Mouse (Mus musculus) right cerebral cortex, postnatal 10 days (tissue): ENCODE data around the gene Arid1a.

Source experiments
- DNase-seq, 2 experiments: peaks; one replicate each; pipeline ENCODE4 v3.0.0; 2021; ENCODE audit warnings: low spot score in 2 of 2

Arid1a gene

DNA sequence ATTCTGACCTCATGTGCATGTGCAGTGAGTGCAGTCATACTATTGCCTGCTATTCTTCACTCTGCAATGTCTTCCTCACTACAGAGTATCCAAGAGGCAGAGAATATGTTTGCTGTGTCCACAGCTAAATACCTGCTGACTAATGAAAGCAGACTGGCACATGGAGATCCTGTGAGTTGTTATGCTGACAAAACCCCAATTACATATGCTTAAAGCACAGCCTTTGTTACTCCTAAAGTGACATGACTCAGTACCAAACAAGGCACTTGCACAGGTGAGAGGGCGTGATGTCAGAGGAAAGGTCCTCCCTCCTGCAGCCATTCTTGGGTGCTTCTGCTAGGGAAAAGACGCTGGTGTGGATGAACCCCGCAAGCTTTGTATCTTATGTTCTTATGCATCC lies 21.3 kb downstream of the Arid1a start:
- no peak for DNase-seq

DNA sequence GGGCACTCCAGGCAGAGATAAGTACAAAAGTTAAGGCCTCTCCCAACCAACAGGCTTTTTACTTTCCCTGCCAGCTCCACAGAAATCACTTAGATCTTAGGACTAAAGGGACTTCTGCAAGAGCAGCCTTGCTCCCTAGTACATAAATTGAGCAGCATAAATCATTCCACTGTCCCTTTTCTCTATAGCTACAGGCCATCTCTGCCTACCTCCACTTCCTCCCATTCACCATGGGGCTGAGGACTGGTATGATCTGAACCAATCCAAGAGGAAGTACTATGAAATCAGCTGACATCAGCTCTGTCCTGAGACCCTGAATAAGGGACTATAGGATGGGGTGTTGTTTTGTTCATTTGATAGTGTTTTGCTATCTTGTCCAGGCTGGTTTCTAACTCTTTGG lies 26.4 kb downstream of the Arid1a start:
- no peak for DNase-seq

DNA sequence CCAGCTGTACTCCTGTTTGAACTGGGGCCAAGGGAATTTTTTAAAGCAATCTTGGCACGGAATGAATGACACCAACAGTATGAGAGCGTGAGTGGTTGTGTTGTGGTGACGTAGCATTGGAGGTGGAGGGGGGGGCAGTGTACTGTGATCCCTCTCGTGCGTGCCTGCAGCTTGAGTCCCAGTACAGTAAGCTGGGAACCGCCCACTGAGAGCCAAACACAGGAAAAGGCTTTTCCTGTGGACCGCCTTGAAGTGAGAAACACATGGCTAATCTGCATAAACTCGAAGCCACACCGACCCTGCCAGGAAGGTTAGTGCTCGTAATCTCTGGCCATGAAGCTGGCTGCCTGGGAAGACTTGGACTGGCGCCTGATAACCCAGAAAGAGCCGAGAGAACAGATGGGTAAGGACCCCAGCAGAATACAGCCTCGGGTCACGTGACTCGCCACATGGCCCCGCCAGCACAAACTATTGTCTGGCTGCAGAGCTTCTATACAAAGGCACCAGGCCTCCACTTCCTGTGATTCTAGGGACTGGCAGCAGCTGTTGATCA lies 27.0 kb downstream of the Arid1a start:
- peak; percentile 92 to 96 for DNase-seq

DNA sequence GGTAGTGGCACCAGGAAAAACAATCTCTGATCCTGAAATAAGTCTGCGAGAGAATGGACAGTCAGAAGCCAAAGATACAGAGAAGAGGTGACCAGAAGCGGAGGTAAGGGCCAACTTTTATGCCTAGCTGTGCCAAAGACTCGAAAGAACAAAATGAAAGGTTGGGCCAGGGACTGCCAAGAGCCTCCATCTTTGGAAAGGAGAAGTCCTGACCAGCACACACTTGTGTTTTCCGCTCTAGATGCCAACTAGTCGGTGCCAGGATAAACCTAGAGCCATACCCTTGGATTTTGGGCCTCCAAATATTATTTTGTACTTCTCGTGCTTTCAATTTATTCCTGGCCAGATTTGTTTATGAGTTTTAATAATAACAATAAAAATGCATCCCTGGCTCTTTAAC lies 27.6 kb downstream of the Arid1a start:
- no peak for DNase-seq

DNA sequence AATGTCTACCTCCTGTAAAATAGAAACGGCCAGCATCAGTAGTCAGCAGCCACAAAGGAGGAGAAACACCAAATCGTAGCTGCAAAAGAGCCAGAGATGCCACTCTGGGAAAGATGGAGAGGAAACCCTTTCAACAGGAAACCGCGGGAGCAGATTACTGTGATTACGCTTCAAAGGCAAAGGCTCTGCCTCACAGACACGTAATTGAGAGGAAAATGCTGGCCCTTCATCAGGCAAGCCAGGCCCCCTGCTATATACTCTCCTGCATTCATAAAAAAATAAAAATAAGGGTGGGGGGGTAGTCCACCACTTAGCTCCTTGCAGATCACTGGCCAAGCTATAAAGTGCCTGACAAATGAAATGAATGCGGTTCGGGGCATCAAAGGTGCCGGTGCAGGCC lies 28.3 kb downstream of the Arid1a start:
- no peak for DNase-seq

DNA sequence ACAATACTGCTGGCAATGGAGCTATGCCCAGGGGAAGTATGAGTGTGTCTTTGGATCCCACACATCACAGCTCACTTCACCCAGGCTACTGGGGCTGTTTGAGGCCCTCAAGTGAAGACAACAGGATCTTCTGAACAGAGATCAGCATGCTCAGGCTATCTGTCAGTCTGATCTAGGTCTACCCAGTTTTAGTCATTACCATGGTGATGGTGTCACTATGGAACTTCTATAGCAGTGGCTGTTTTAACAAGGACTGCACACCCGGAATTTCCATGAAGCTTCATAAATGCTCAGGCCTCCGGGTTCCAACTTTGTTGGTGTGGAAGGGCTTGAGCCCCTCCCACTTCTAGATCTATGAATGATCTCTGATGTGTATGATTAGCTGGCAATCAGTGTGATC lies 30.9 kb downstream of the Arid1a start:
- DNase-seq: no peak

DNA sequence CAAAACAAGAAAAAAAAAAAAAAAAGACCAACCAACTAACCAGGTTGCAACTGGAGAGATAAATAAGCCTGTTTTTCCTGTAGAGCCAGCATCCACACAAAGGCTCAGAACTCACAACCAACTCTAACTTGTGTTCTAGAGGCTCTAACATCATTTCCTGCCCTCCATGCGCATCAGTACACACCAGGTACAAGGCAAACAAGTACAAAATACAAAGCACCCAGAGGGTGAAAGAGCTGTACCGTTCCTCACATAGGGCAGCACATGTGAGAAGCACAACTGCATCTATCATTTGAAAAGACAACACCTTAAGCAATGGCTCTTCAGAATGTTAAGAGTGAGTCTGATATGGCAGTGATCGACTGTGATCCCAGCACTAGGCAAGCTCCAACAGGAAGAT lies 36.8 kb downstream of the Arid1a start:
- DNase-seq: no peak

DNA sequence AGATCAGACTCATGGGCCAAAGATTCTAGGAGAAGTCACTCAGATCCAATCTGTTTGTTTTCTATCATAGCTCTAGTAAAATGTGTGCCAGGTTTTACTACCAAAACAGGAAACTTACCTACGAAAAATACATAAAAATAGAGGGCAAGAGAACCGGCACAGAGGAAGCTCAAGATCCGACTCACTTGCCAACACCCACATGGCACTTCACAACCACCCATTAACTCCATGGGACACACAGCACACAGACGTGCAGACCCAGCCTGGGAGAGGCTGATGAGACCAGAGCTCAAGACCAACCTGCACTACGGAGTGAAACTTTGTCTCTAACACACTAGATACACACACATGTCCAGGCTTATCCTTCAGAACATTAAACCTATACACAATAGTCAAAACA lies 43.8 kb downstream of the Arid1a start:
- no peak for DNase-seq

DNA sequence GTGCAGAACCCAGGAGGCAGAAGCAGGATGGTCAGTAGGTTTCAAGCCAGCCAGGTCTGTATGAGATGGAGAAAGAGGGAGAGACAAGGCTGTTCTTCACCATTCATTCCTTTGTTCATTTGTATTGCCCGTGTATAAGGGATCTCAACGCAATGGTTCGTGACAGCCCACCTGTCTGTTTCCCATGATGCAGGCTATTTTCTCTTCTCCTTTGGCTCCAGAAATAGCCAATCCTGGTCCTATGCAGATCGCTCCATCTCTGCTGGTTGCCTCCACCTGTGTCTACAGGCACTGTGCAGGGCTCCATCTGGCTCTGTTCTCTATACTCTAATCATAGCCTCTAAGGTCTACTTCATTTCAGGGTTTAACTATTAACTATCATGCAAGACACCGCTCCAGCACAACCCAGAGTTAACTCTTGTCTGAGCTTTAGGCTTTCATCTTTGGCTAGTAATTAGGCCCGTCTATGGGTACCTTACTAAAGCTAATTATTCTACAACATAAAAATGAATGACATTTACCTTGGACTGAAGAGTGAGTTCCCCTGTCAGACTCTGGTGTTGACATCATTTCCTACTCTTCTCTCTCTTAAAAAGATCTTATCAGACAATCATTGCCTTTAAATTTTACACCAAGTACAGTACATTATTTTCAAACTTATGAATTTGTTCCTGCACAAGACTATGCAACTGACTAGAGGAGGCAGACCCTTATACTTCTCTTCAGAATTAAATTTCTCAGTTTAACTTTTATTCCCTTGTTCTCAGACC lies 45.1 kb downstream of the Arid1a start:
- DNase-seq: no peak

DNA sequence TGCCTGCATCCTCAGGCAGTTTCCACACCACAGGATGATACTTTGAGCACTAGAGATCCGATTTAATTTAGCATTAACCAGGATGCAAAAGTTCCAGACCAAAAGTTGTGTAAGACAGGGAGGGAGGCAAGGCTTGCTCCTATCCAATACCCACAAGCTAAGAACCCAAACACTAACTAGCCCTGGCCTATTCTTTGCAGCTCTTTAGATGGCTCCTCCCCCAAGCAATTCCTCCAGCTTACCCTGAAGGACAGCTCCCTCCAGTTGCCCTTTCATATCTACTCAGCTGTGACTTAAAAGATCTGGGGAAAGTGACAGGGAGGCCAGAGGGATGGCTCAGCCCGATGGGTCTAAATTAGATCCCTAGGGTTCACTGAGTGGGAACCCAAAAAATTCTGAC lies 47.2 kb downstream of the Arid1a start:
- DNase-seq: no peak

DNA sequence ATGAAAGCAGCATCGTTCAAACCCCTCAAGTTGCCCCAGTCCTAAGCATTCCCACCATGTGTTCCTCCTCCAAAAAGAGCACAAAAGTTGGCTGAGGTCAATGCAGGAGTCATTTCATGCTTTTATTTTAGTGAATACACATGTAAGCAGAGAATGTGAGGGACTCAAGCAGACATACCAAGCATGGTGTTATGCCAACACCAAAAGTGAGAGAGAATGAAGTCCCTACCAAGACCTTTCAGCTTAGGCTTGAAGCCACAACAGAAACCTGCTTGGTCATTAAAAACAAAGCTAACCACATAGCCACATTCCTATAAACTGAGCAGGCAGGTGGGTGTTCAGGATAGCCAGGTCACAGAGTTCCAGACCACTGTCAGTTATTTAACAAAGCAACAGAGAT lies 49.1 kb downstream of the Arid1a start:
- no peak for DNase-seq

DNA sequence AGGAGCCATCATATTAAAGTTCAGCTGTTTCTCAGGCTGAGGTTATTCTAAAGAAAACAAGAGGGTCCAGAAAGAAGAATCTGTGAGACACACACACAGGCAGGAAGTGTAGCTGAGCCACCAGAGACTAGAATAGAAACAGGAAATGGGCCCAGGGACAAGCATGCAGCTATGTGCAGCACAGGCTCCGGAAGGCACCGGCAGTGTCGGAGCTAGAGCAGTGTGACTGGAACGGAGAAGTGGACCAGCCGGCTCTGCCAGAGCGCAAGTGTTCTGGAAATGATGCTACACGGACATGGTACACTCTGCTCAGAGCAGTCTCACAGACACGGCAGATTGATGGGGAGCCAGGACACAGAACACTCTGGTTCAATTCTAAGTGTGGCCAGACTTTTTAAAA lies 49.6 kb downstream of the Arid1a start:
- peak; percentile 76 to 81 for DNase-seq

DNA sequence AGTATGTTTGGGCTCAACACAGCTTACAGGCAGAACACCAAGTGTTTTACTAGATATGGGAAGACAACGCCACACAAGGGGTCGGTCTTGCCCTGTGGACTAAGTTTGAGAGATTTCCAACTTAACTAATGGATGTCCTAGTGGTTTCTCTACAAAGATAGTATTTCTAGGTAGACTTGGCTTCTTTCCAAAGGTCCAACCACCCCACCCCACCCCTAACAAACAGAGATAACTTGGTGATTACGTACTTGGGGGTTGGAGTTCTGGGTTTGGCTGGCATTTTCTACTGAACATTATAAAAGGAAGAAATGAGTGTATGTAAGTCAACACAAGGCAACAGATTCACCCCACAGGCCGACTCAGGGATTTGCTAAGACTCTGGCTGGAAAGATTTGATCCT lies 51.5 kb downstream of the Arid1a start:
- no peak for DNase-seq

DNA sequence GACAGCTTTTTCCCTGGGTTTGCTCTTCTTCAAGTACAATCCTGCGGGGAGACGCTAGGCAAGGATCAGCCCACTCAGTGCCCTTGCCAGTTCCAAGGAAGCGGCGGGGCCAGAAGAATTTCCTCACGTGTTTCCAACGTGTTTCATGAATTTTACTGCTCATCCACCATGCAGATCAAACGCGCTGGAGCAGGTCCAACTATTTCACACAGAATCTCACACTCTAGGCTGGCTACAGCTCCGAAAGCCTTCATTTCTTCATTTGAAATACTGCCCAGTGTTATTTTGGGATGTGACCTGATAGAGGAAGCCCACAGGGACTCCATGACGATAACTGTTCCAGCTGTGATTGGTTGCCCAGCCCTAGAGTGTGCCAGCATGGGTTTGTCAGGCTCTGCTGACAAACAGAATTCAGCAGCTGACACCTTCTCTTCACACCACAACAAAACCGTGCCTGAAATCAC lies 55.6 kb downstream of the Arid1a start:
- DNase-seq: peak; percentile 78 to 84

DNA sequence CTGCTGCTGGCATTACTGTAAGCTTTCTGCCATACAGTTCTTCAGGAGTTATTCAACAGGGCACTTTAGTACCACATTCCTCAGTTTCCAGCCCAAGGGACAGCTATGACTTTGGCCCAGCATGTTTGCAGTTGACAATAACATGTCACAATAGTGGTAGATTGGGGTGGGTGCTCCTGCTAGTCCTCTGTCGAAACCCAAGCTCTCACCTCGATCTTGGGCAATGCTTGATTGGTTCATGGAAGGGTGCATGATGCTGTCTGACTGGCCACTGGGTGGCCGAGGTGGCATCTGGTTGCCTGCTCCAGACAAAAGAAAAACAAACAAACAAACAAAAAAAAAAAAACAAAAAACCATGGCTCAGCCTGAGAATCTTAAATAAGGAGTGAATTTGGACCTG lies 61.2 kb downstream of the Arid1a start:
- DNase-seq: no peak

DNA sequence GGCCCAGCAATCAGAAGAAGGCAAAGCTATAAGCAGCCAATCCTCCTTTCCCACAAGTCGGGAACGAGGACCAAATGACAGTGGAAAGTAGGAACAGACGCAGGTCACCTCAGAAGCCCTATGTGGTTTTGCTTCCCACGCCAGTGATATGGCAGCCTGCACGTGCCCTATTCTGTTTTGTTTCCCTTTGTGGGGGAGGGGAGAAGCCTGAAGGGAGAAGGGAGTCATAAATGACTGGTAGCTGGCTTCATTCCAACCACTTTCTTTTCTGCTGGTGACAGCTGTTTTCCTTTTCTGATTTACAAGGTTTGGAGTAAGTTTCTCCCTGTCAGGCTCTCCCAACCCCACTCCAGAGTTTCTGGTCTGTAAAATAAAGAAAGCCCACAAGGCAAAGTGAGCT lies 66.3 kb downstream of the Arid1a start:
- DNase-seq: no peak

DNA sequence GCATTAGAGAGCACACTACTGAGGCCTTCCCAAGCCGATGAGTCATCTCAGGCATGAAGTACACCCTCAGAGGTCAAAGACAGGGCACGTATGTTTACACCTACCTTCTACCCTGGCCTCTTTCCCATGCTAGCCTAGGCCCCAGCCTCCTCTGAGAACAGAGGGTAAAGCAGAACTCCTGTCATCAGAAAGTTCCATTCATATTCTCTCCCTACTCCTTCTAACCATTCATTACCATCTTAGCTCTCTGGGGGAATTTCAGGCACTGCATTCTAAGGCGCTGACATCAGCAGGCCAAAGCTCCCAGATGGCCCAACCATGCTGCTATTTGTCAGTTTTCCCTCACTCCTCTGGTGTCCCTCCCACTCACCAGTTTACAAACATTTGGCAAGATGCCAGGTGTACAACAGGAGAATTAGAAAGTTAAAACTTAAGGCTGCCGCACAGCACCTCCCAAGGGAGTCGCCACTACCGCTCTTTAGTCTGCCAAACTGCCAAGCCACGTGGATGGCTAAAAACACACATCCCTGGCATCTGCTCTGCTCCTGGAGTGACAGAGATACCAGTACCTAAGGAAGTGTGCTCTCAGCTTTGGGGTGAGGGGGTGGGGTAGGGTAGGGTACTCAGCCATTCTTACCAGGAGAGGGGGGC lies 68.0 kb downstream of the Arid1a start:
- peak in 1 of 2 experiments; percentile 58 for DNase-seq

DNA sequence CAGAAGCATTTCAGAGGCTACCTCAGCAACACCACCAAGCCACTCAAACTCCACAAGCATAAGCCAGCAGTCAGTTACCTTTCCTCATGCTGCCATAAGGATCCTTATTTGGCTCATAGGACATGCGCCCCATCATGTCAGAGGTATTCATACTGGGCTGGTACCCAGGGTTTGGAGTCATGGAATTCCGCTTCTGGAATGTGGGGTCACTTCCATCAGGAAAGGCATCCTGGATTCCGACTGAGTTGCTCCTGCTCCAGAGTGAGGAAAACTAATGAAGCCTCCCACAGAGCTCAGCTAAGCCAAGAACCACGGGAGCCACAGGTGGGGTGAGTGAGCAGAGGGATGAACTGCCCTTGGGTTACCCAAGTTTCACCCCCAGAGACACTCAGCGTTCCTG lies 69.4 kb downstream of the Arid1a start:
- DNase-seq: no peak

DNA sequence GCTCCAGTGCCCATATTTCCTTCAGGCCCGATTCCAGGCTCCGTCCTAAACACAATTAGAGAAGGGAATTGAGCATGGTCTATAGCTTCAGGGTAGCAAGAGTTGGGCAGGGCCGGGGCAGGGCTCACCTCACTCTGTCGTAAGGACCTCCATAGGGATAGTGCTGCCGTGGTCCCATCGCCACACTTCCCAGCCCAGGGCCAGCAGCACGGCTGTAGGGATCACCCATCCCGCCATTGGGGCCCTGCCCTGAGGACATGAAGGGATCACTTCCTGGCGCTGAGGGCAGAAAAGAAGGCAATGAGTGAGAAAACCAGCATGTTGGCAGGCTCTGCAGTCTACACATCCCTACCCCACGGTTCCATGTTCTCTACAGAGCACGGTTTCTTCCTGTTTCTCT lies 70.1 kb downstream of the Arid1a start:
- DNase-seq: no peak

DNA sequence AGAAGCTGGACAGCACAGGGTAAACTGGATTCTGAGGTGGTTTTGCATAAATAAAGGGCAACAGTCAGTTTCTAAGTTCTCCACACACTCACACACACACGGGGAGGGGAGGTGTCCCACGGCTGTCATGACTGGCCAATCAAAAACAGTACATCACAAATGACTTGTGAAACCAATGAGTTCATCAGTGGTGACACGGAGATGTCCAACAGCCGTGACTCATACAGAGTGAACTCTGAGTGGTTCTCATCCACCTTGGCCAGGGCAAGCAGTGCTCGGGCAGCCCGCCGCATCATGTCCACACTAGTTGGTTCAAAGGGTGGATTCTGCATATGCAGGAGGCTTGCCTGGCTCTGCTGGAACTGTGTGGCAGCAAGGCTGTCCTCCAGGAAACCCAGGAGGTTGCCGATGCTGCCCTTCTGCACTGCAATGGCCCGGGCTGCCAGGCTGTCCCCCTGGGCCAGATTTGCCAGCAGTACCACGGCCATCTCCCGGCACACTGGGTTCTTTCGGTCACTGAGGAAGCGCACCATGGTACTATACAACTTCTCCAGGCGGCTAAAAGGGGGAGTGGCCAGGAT lies 76.3 kb downstream of the Arid1a start:
- DNase-seq: no peak

DNA sequence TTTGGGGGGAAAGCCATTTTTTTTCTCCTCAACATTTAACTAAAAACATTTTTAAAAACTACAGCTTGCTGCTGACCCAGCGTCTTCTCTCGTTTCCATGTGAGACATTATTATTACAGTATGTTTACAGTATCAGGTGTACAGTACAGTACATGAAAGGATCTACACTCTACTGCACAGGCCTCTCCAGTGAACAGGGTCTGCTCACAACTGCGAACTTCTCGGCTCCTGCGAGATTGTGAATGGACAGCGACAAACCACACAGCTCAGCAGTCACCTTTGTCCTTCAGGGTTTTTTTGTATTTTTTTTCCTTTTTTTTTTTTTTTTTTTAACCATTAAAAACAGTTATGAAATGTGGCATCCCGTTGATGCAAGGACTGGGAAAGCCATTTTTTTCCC lies 76.9 kb downstream of the Arid1a start:
- DNase-seq: no peak

DNA sequence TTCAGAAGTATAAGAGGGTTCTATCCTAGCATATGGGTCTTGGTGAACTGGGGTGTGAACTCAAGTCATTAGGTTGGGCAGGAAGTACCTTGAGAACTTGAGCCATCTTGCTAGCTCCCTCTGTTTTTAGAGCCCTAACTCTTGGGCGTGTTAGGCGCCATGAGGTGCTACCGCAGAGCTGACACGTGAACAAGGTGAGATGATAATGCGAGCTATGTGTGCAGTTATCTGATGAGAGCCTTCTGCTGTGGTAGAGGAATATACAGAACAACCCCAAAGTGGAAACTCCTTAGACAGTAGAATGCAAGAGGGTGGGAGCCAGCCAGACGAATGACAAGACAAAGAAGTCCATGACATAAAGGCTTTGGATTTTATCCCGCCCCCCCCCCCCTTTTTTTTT lies 79.3 kb downstream of the Arid1a start:
- DNase-seq: peak in 1 of 2 experiments; percentile 19

DNA sequence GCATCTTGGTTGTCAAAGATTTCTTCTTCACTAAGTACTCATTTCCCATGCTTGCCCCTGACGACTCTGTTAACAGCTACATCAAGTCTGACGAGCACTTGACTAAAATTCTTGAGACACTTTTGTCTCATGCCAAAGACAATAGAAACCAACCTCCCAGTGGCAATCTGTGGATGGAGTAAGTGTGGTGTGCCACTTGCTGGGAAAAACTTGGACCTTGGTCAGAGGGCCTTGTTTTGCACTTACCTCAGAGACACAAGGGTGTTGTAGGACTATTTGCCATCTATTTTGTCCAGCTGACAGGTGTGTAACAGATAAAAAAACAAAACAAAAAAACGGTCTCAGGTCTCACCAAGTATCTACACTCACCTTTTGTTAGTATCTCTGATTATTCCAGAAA lies 80.4 kb downstream of the Arid1a start:
- no peak for DNase-seq
